Mouse (Mus musculus) heart, postnatal 0 days (tissue): ENCODE results near the gene Efcab11. TPM values are rescaled to one million over a fixed set of nuclear protein-coding genes. Genes with fewer than 3 reads are reported as not detected.

Experiments
- ATAC-seq: fragments of 200-750 bp; cut with Nextera tagmentation; 2 replicates; pipeline ENCODE4 v1.8.0; 2017; ENCODE audit warnings: low read depth, moderate number of reproducible peaks, moderate library complexity; ENCODE audit not compliant: insufficient read depth
- DNase-seq: peaks from one replicate; pipeline ENCODE4 v3.0.0-alpha.2; 2016; ENCODE audit warnings: low spot score
- H3K27ac ChIP-seq: fragments of 300-500 bp; sonication (generic); 2 replicates; pipeline ENCODE4 v1.5.1; 2014; ENCODE audit warnings: low read depth, mild to moderate bottlenecking
- H3K27me3 ChIP-seq: fragments of 300-500 bp; sonication (generic); 2 replicates; pipeline ENCODE4 v1.6.1; 2014; ENCODE audit warnings: low read length, mixed read lengths; ENCODE audit not compliant: control insufficient read depth, insufficient read depth
- H3K36me3 ChIP-seq: fragments of 300-500 bp; sonication (generic); replicated peaks from 2 replicates; pipeline ENCODE4 v1.6.1; 2014; ENCODE audit warnings: low read length, mixed read lengths; ENCODE audit not compliant: control insufficient read depth, insufficient read depth
- H3K4me1 ChIP-seq: fragments of 300-500 bp; sonication (generic); 2 replicates; pipeline ENCODE4 v1.6.1; 2014; ENCODE audit warnings: antibody characterized with exemption; ENCODE audit not compliant: control insufficient read depth, insufficient read depth
- H3K4me2 ChIP-seq: fragments of 300-500 bp; sonication (generic); 2 replicates; pipeline ENCODE4 v1.6.1; 2014; ENCODE audit warnings: low read depth, mild to moderate bottlenecking, low read length, moderate library complexity
- H3K4me3 ChIP-seq: fragments of 300-500 bp; sonication (generic); 2 replicates; pipeline ENCODE4 v1.5.1; 2014; ENCODE audit warnings: low read depth, low read length
- H3K9ac ChIP-seq: fragments of 300-500 bp; sonication (generic); replicated peaks from 2 replicates; pipeline ENCODE4 v1.6.1; 2014; ENCODE audit warnings: low read depth, low read length, mixed read lengths
- H3K9me3 ChIP-seq: fragments of 300-500 bp; sonication (generic); replicated peaks from 2 replicates; pipeline ENCODE4 v1.6.1; 2016; ENCODE audit warnings: low read length; ENCODE audit not compliant: control insufficient read depth
- CTCF ChIP-seq: IDR thresholded peaks from 2 replicates; pipeline ENCODE4 v1.5.1; 2016; ENCODE audit warnings: antibody characterized with exemption, control low read depth, low read depth
- EP300 ChIP-seq: IDR thresholded peaks from 2 replicates; pipeline ENCODE4 v1.6.1; 2016; ENCODE audit warnings: antibody characterized with exemption, low read depth
- WGBS: fragments of 180-500 bp; shearing (Covaris S2); extraction: QIAGEN DNeasy Blood & Tissue Kit; methylation state at CpG from one replicate; pipeline ENCODE4 v1.1.7; 2014; 5-methylcytosine and 5-hydroxymethylcytosine counted together
- polyA plus RNA-seq: library from polyadenylated mRNA; unstranded; fragments of >200 nt; fragmentation: Nextera tagmentation; extraction: Ambion mirVana; gene quantifications from 2 replicates; pipeline ENCODE4 v1.2.1, GENCODE M21; 2015
- total RNA-seq: library from RNA; depleted of rRNA; stranded (reverse); fragments of >200 nt; gene quantifications from 2 replicates; pipeline ENCODE4 v1.2.3, GENCODE M21; 2014; ENCODE audit warnings: low replicate concordance

Gene Efcab11
- total and polyA plus RNA-seq, 2 experiments from 2014 or later = 2.2 to 4.0 TPM

DNA sequence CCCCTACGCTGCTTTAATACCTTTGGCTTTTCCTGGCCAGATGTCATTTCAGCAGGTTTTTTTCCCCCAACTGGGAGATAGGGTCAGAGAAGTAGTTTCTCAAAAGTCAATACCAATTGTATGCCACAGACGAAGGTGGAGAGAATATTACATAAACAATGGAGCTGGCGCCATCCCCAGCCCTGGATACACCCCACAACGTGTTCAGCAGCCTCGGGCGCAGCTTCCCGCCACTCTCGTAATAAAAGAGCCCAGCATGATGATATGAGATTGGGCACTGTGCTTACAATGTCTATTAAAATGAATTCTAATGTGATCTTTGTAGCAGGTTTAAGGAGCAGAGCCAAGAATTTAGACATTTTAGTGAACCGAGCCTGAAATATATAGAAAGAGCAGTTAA, 28.2 kb downstream of the Efcab11 start:
- no peaks in the 10 kb centered on the region for H3K36me3 ChIP-seq
- no peaks in the 10 kb centered on the region for H3K9me3 ChIP-seq
- 73% methylated on average over 9 of the region's 9 CpGs for WGBS
- no peak overlapping the region for H3K9ac ChIP-seq
- ATAC-seq = no peak
- TF ChIP-seq EP300 (no peak), CTCF (no peak)
- no peaks in the 10 kb centered on the region for H3K27me3 ChIP-seq
- no peak overlapping the region for H3K4me2 ChIP-seq
- H3K4me1 ChIP-seq = no peaks in the 10 kb centered on the region
- H3K27ac ChIP-seq = no peak overlapping the region
- H3K4me3 ChIP-seq = no peak overlapping the region
- DNase-seq = no peak

DNA sequence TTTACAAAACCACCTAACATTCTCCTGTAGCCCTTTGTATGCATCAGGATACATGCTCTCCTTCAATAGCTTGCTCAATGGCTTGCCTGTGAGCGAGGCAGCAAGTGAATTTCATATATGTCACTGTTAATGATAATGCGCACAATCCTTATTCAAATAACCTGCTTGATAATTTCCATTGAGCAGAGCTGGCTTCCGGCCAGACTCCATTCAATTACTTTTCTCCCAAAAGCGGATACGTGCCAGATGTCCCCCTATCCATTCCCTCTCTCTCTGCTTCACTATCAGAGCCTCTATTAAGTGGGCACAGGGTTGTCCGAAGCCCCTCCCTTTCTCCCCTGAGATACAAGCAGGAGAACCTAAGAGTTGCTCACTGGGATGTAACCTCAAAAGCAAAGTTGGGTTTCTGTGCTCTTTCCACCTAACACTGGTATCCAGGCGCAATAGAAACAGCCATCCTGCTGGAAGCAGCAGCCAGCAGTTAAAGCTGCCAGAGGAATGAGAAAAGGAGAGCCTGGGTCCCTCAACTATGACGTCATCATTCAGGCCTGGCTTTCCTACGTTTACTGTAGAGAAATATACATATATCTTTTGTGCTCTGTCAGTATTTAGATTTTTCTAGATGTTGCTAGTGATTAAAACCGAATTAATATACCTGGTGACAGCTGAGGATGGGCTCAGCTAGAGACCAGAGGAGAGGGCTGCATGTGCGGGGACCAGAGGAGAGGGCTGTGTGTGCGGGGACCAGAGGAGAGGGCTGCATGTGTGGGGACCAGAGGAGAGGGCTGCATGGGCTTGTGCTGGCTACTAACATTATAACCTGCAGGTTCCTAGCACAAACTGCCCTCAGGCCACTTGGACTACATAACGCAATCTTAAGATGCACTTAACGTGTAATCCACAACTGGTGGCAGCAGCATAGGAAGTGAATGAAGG, 30.6 kb downstream of the Efcab11 start:
- ATAC-seq (no peak), DNase-seq (no peak)
- Histone ChIP-seq H3K4me2 (no peak overlapping the region), H3K9ac (no peak overlapping the region), H3K9me3 (no peaks in the 10 kb centered on the region), H3K27ac (no peak overlapping the region), H3K4me3 (no peak overlapping the region), H3K36me3 (no peaks in the 10 kb centered on the region), H3K4me1 (no peaks in the 10 kb centered on the region), H3K27me3 (no peaks in the 10 kb centered on the region)
- no peak for TF ChIP-seq CTCF
- no peak for TF ChIP-seq EP300
- WGBS = 72% methylated on average over 14 of the region's 14 CpGs

DNA sequence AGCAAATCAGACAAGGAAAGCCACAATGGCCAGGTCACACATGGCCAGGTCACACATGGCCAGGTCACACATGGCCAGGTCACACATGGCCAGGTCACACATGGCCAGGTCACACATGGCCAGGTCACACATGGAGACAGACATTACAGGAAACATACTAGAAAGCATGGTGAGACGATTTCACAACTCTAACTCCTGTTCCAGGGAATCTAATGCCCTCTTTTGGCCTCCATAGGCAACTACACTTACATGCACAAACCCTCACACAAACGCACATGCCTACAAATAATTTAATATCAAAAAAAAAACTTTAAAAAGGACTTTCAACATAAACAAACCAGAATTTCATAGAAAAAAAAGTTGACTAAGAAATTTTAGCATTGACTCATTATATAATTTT, 34.2 kb downstream of the Efcab11 start:
- TF ChIP-seq CTCF = no peak
- no peak for TF ChIP-seq EP300
- no peak for DNase-seq
- Histone ChIP-seq H3K27me3 (no peaks in the 10 kb centered on the region), H3K9ac (no peak overlapping the region), H3K4me1 (no peaks in the 10 kb centered on the region), H3K27ac (no peak overlapping the region), H3K9me3 (no peaks in the 10 kb centered on the region), H3K4me2 (no peak overlapping the region), H3K36me3 (no peaks in the 10 kb centered on the region), H3K4me3 (no peak overlapping the region)
- ATAC-seq = no peak
- WGBS = 82% methylated on average over 2 of the region's 2 CpGs

DNA sequence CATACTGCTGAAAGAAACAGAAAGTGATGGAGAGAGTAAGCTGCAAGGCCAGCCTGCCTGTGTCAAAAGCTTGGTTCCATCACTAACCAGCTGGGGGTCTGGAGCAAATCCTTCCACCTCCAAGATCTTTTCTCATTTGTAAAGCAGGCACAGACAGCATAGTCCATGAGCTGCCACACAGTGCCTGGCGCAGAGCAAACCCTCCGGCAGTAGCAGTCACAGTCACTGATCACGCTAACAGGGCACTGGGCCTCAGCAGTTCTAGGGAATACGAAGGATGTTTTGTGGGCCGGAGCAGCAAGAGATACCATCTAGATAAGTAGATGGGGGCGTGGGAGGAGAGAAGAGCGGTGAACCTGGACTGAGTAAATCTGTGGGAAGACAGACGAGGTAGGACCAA, 39.3 kb downstream of the Efcab11 start:
- 82% methylated on average over 8 of the region's 8 CpGs for WGBS
- Histone ChIP-seq H3K4me2 (no peak overlapping the region), H3K27me3 (no peaks in the 10 kb centered on the region), H3K36me3 (no peaks in the 10 kb centered on the region), H3K4me1 (no peaks in the 10 kb centered on the region), H3K27ac (no peak overlapping the region), H3K9me3 (no peaks in the 10 kb centered on the region), H3K9ac (no peak overlapping the region), H3K4me3 (no peak overlapping the region)
- DNase-seq (no peak), ATAC-seq (no peak)
- TF ChIP-seq CTCF (no peak), EP300 (no peak)

DNA sequence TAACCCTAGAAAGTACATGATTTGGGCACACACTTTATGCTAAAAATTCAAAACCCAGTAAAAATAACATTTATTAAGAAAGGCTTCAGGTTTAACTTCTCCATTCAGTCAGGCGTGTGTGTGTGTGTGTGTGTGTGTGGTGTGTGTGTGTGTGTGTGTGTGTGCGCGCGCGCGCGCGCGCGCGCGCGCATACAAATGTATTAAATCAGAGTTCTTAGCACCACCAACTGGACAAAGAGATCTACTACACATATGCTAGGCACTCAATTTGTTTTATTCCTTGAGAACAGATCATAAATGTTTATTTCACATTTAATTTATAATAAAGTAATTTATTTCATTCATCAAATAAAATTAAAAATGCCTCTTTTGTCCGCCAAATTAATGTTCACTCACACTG, 45.5 kb downstream of the Efcab11 start:
- H3K27me3 ChIP-seq = no peaks in the 10 kb centered on the region
- no peak overlapping the region for H3K27ac ChIP-seq
- no peak for DNase-seq
- ATAC-seq = no peak
- no peaks in the 10 kb centered on the region for H3K36me3 ChIP-seq
- no peak overlapping the region for H3K4me3 ChIP-seq
- TF ChIP-seq EP300 (no peak), CTCF (peak; percentile 27)
- no peaks in the 10 kb centered on the region for H3K4me1 ChIP-seq
- H3K4me2 ChIP-seq = no peak overlapping the region
- H3K9ac ChIP-seq = no peak overlapping the region
- no peaks in the 10 kb centered on the region for H3K9me3 ChIP-seq
- WGBS = 74% methylated on average over 14 of the region's 14 CpGs
